Mouse (Mus musculus): ENCODE measurements around the gene Vmn2r41. TPM values are rescaled to one million over a fixed set of nuclear protein-coding genes. Genes with fewer than 3 reads are reported as not detected.
"Not testable (repeated sequence)": the region's sequence is repeated elsewhere in the genome, so short reads cannot be mapped to it uniquely, and the experiment has no call there.

Gene Vmn2r41
- polyA plus RNA-seq (2015; fragmentation: Nextera tagmentation; extraction: Ambion mirVana), result not detected in 2 replicates

DNA sequence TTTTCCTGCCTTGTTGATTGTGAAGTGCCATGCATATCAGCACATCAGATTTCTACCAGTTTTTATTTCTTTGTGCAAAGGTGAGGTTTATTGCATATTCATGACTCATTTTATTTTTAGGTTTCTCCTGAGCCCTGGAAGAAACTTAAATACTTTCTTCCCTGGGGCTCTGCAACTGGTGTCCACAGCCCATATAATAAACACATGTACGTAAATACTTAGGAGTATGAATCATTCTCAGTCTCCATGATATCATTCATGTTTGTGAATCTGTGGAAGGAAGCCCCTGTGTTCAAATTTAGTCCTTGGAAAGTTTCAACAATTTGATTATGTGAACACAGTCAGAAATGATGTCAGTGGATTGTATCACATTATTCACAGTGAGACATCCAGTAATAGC is at the start of gene Vmn2r41:
Vmn2r41 (minus strand) TSS at position 101 of the 400 bp plus-strand sequence.
- H3K9ac ChIP-seq, result not testable (repeated sequence)

GRCm38 (mm10) chr7:8200220-8200619 is 38.8 kb upstream of the Vmn2r41 start, which contains the start of gene Vmn2r42:
TSS of gene Vmn2r42 (minus strand) at chr7:8200320.
- not testable (repeated sequence) for H3K27ac ChIP-seq (replicated peaks); H3K9me3 ChIP-seq (replicated peaks); H3K4me2 ChIP-seq; H3K4me1 ChIP-seq (replicated peaks); ATAC-seq (ENCODE audit: insufficient read depth); H3K27me3 ChIP-seq; H3K9ac ChIP-seq; H3K36me3 ChIP-seq (replicated peaks); H3K4me3 ChIP-seq (replicated peaks)
- WGBS (ENCODE audit: insufficient replicate concordance), result no CpG with 5 or more reads among the region's 2 CpGs

More for the DNA sequence above, at the start of gene Vmn2r41:
- H3K27me3 ChIP-seq; H3K4me1 ChIP-seq (replicated peaks); H3K4me2 ChIP-seq; H3K9me3 ChIP-seq (replicated peaks); H3K27ac ChIP-seq (replicated peaks); H3K36me3 ChIP-seq (replicated peaks); H3K4me3 ChIP-seq (replicated peaks); ATAC-seq (ENCODE audit: insufficient read depth): not testable (repeated sequence)
- no CpG with 5 or more reads among the region's 1 CpGs for WGBS (ENCODE audit: insufficient replicate concordance)

- not testable (repeated sequence) for H3K36me3 ChIP-seq (replicated peaks); H3K4me1 ChIP-seq (replicated peaks); H3K4me2 ChIP-seq; H3K9ac ChIP-seq; H3K27ac ChIP-seq (replicated peaks); H3K27me3 ChIP-seq; H3K4me3 ChIP-seq (replicated peaks); ATAC-seq (ENCODE audit: insufficient read depth); H3K9me3 ChIP-seq (replicated peaks)
- 35% methylated on average over 11 of the region's 15 CpGs for WGBS (ENCODE audit: insufficient replicate concordance)
Observed at GRCm38 (mm10) chr7:8092871-8093270, 68.6 kb downstream of the Vmn2r41 start.

Other genes starting within 250 kb of the Vmn2r41 start
- not detected in 2 replicates for gene Vmn2r42, start 38.7 kb upstream of the Vmn2r41 start, polyA plus RNA-seq (2015; fragmentation: Nextera tagmentation; extraction: Ambion mirVana)
- gene Vmn2r43, start 98.9 kb upstream of the Vmn2r41 start, polyA plus RNA-seq (2015; fragmentation: Nextera tagmentation; extraction: Ambion mirVana), result not detected in 2 replicates
- gene Vmn2r44, start 221.7 kb upstream of the Vmn2r41 start, polyA plus RNA-seq (2015; fragmentation: Nextera tagmentation; extraction: Ambion mirVana), result not detected in 2 replicates

Measured in liver, embryonic 15.5 days (tissue).